Mouse (Mus musculus) B cell, adult 2 months (primary cell): ENCODE data around the gene Nemp2.
A peak's percentile ranks its signal among the peaks of the same experiment; 100 is the strongest.
"Not testable (repeated sequence)": the region's sequence is repeated elsewhere in the genome, so short reads cannot be mapped to it uniquely, and the experiment has no call there.

Experiments used
- DNase-seq, 2 experiments: peaks; one replicate each; pipeline ENCODE4 v3.0.0; 2022

The Nemp2 gene

GRCm38 (mm10) chr1:52655153-52655552 lies 24.6 kb downstream of the Nemp2 start:
- peak; percentile 55 to 63 for DNase-seq

GRCm38 (mm10) chr1:52658160-52658559 lies 27.7 kb downstream of the Nemp2 start:
- no peak for DNase-seq

- DNase-seq = no peak
Observed at GRCm38 (mm10) chr1:52660278-52660677, 29.8 kb downstream of the Nemp2 start.

- no peak for DNase-seq
Observed at GRCm38 (mm10) chr1:52660765-52661164, 30.3 kb downstream of the Nemp2 start.

GRCm38 (mm10) chr1:52663228-52663627 lies 32.7 kb downstream of the Nemp2 start:
- DNase-seq = no peak

- DNase-seq = no peak
Observed at GRCm38 (mm10) chr1:52668743-52669323, 38.3 kb downstream of the Nemp2 start.

- no peak for DNase-seq
Observed at GRCm38 (mm10) chr1:52669931-52670330, 39.4 kb downstream of the Nemp2 start.

GRCm38 (mm10) chr1:52675561-52676551 lies 45.4 kb downstream of the Nemp2 start:
- DNase-seq = no peak

GRCm38 (mm10) chr1:52676621-52677020 lies 46.1 kb downstream of the Nemp2 start:
- DNase-seq = no peak

GRCm38 (mm10) chr1:52683550-52683949 lies 53.0 kb downstream of the Nemp2 start:
- DNase-seq = no peak

GRCm38 (mm10) chr1:52687636-52688035 lies 57.1 kb downstream of the Nemp2 start:
- no peak for DNase-seq

- not testable (repeated sequence) for DNase-seq
Observed at GRCm38 (mm10) chr1:52694456-52694855, 64.0 kb downstream of the Nemp2 start.
